Mouse (Mus musculus): ENCODE measurements at regions not wholly inside any gene's neighbourhood (a gene's known extent, or its start where the extent isn't known, plus 50 kb on each side); places are given as distances from the start of the nearest gene placed in this dataset.

DNA sequence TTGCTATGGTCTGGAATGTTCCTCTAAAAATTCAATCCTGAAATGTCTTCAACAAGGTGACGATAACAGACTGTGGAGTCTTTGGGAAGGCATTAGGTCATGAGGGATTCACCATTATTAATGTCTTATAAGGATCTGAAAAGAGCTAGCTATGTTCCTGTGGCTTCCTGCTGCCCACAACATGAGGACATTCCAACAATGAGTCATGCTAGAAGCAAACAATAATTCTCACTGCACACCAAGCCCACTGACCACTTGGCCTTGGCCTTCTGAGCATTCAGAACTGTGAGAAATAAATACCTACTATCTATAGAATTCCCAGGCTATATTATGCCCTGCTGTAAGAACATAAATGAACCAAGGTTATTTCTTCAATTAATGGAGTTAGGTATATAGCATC lies 433.9 kb downstream of the Gpam start:
- TF ChIP-seq CHD2 (IDR thresholded peaks at IDR 0.05; ENCODE audit: low read depth, low read length) (no peak), MAFK (IDR thresholded peaks at IDR 0.05; ENCODE audit: insufficient read depth, low read depth, low read length) (no peak), HCFC1 (IDR thresholded peaks at IDR 0.05; ENCODE audit: borderline replicate concordance, insufficient read depth, low read length) (no peak), ZNF384 (IDR thresholded peaks at IDR 0.05; ENCODE audit: low read depth, low read length) (no peak)
